Mouse (Mus musculus): ENCODE measurements around the gene Gdap1l1. TPM values are rescaled to one million over a fixed set of nuclear protein-coding genes. Genes with fewer than 3 reads are reported as not detected.
A peak's percentile ranks its signal among the peaks of the same experiment; 100 is the strongest.

Gdap1l1 gene
- 0.19 and 0.63 TPM in 2 replicates for polyA plus RNA-seq (2016; fragmentation: Nextera tagmentation; extraction: Ambion mirVana)

DNA sequence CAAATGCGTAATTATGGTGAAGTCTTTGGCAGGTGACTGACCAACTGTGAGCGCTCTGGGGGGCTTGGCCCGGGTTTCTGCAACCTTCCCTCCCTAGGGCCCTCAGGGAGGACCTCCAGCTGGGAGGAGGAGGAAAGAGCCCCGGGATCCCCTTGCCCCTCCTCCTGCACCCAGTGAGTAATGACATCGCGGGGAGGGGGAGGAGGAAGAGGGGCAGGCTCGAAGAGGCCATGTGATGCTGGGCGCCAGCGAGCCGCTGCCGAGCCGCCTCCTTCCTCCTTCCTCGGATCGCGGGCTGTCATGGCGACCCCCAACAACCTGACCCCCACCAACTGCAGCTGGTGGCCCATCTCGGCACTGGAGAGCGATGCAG is at the start of gene Gdap1l1:
Gene Gdap1l1, plus strand, starts transcription at position 231 of the 373 bp plus-strand sequence.
- under 1% methylated on average over 18 of the region's 18 CpGs for WGBS
- no peak for ATAC-seq (ENCODE audit: insufficient number of reproducible peaks, low FRiP score)
- peaks cover 43% of the 10 kb centered on the region for H3K27me3 ChIP-seq (replicated peaks)

DNA sequence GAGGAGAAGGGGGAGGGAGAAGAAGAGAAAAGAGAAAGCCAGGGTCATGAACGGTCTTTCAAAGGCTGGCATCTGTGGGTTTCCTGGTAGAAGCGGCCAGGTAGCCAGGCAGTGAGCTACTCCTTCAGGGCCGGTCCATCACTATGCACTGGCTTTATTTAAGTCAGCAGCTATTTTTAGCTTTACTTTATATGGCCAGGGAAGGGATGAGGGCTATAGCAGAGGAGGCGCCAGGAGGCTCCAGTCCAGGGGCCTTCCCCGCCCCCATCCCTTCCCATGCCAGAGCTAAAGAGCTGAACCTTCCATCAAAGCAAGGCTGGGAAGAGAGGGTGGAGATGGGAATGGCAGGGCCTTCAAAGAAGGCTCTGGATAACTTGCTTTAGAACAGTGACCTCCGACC is 45.8 kb upstream of the Gdap1l1 start:
- Histone ChIP-seq H3K27me3 (replicated peaks) (no peaks in the 10 kb centered on the region), H3K4me3 (peak overlapping the region; percentile 79), H3K27ac (ENCODE audit: poor library complexity, severe bottlenecking) (peak overlapping the region; percentile 97), H3K9ac (peak overlapping the region; percentile 71), H3K36me3 (peaks cover 27% of the 10 kb centered on the region), H3K4me2 (peak overlapping the region; percentile 71), H3K9me3 (replicated peaks) (no peaks in the 10 kb centered on the region), H3K4me1 (replicated peaks) (peaks cover 32% of the 10 kb centered on the region)
- WGBS: 26% methylated on average over 6 of the region's 6 CpGs
- ATAC-seq (ENCODE audit: insufficient number of reproducible peaks, low FRiP score): peak; percentile 67

More for the DNA sequence above, at the start of gene Gdap1l1:
- no peaks in the 10 kb centered on the region for H3K9me3 ChIP-seq (replicated peaks)
- peak within 1 kb of the TSS; percentile 34 for H3K4me3 ChIP-seq
- H3K4me2 ChIP-seq: peak within 1 kb of the TSS; percentile 65
- no peak within 1 kb of the TSS for H3K9ac ChIP-seq
- no peaks in the 10 kb centered on the region for H3K36me3 ChIP-seq
- peaks cover 7% of the 10 kb centered on the region for H3K4me1 ChIP-seq (replicated peaks)
- no peak within 1 kb of the TSS for H3K27ac ChIP-seq (ENCODE audit: poor library complexity, severe bottlenecking)

DNA sequence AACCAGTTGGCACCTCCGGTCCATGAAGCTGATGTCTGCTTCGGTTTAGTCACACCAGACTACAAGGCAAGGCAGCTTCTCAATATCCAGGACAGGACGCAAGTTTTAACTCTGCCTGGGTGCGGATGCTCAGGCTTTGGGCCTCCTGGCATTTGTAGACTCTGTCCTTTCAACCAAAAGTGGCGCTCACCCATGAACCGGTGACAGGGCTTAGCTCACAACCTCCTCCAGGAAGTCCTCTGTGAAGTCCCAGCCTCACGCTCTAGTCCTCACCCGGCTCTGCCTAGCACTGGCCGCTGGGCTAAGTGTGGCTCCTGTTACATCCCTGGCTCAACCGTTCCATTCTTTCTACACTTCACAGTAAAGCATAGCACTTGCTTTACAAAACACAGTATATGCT is 45.0 kb upstream of the Gdap1l1 start:
- Histone ChIP-seq H3K9ac (peak overlapping the region; percentile 97), H3K4me1 (replicated peaks) (peaks cover 27% of the 10 kb centered on the region), H3K9me3 (replicated peaks) (no peaks in the 10 kb centered on the region), H3K4me3 (peak overlapping the region; percentile 79), H3K36me3 (peaks cover 27% of the 10 kb centered on the region), H3K4me2 (peak overlapping the region; percentile 71), H3K27me3 (replicated peaks) (no peaks in the 10 kb centered on the region), H3K27ac (ENCODE audit: poor library complexity, severe bottlenecking) (peak overlapping the region; percentile 97)
- no peak for ATAC-seq (ENCODE audit: insufficient number of reproducible peaks, low FRiP score)
- WGBS: 59% methylated on average over 10 of the region's 10 CpGs

DNA sequence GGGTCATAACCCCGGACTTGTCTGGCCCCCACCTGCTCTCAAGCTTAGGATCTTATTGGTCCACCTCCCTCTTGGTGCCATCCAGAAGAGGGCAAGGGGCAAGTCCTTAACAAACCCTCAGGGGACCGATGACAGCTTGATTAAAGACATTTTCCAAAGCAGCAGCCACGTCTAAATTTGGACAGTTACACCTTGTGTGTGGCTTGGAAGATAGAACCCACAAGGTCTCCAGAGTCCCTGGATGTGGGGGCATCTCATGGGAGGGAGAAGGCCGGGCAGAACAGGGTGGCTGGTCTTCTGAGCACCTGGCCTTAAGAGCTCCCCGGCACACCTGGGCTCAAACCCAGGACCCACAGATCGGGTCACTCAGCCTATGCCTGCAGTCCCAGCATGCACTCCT is 44.3 kb upstream of the Gdap1l1 start:
- Histone ChIP-seq H3K27me3 (replicated peaks) (no peaks in the 10 kb centered on the region), H3K9ac (peak overlapping the region; percentile 97), H3K27ac (ENCODE audit: poor library complexity, severe bottlenecking) (peak overlapping the region; percentile 97), H3K9me3 (replicated peaks) (no peaks in the 10 kb centered on the region), H3K36me3 (peaks cover 20% of the 10 kb centered on the region), H3K4me2 (peak overlapping the region; percentile 71), H3K4me3 (peak overlapping the region; percentile 79), H3K4me1 (replicated peaks) (peaks cover 34% of the 10 kb centered on the region)
- ATAC-seq (ENCODE audit: insufficient number of reproducible peaks, low FRiP score): no peak
- WGBS: 40% methylated on average over 6 of the region's 6 CpGs

DNA sequence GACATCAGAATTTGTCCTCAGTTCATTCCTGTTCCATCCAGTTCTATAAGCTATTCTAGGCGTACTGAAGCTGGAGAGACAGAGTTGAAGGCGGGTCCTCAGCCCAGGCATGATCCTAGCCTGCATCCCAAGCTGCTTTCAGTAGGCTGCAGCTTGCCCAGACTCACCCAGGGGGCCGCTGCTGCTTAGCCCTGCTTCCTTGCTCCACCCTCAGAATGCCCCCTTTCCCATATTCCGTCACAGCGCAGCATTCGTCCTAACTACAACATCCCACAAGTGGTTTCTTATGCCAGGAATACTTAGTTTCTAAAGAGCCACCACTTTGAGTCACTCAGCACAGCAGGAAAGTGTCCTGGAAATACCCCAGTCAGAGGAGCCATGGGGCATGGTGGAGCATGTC is 43.3 kb upstream of the Gdap1l1 start:
- H3K4me2 ChIP-seq: peak overlapping the region; percentile 71
- H3K27me3 ChIP-seq (replicated peaks): no peaks in the 10 kb centered on the region
- no peak for ATAC-seq (ENCODE audit: insufficient number of reproducible peaks, low FRiP score)
- no peaks in the 10 kb centered on the region for H3K9me3 ChIP-seq (replicated peaks)
- peaks cover 44% of the 10 kb centered on the region for H3K4me1 ChIP-seq (replicated peaks)
- H3K27ac ChIP-seq (ENCODE audit: poor library complexity, severe bottlenecking): peak overlapping the region; percentile 97
- peaks cover 13% of the 10 kb centered on the region for H3K36me3 ChIP-seq
- peak overlapping the region; percentile 79 for H3K4me3 ChIP-seq
- H3K9ac ChIP-seq: peak overlapping the region; percentile 97
- WGBS: 51% methylated on average over 6 of the region's 6 CpGs

DNA sequence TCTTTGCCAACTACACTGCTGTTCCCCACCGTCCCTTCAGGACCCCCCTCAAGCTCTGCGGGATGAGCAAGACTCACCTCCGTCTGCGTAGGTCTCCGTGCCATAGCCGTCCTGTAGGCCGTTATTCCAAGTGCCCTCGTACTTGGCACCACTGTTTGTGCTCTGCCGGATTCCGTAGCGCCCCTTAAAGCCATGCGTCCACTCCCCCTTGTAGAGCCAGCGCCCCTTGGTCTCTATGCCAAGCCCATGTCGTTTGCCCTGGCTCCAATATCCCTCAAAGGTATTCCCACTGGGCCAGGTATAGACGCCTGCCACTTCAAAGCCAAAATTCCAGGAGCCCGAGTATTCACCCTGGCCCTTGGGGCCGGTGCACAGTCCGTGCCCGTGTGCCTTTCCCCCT is 41.2 kb upstream of the Gdap1l1 start:
- peak overlapping the region; percentile 97 for H3K9ac ChIP-seq
- H3K27me3 ChIP-seq (replicated peaks): no peaks in the 10 kb centered on the region
- H3K4me2 ChIP-seq: peak overlapping the region; percentile 71
- peaks cover 32% of the 10 kb centered on the region for H3K4me1 ChIP-seq (replicated peaks)
- peaks cover 4% of the 10 kb centered on the region; the same call in 1 of the 2 replicates for H3K36me3 ChIP-seq
- 41% methylated on average over 19 of the region's 19 CpGs for WGBS
- ATAC-seq (ENCODE audit: insufficient number of reproducible peaks, low FRiP score): no peak
- H3K27ac ChIP-seq (ENCODE audit: poor library complexity, severe bottlenecking): peak overlapping the region; percentile 97
- peak overlapping the region; percentile 79 for H3K4me3 ChIP-seq
- no peaks in the 10 kb centered on the region for H3K9me3 ChIP-seq (replicated peaks)

DNA sequence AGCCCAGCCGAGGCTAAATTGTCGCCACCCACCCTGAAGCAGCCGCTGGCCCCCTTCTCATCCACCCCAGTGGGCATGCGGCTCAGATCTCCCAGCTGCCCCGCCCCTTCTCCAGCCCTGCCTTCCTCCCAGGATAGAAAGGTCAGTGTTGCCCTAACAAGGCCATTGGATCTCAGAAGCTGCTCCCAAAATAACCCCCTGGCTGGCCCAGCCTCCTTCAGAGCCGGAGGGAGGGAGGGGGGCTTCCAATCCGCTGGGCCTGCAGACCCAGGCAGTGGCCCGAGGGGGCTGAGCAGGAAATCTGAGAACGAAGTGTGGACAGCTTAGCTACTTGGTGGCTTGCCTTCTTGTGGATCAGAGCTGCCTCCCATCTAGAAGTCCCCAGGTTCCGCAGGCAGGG is 40.4 kb upstream of the Gdap1l1 start, which contains the start of gene Jph2:
Gene Jph2, minus strand, starts transcription at position 89 of the 400 bp plus-strand sequence.
- H3K4me1 ChIP-seq (replicated peaks): peaks cover 24% of the 10 kb centered on the region
- H3K27me3 ChIP-seq (replicated peaks): no peaks in the 10 kb centered on the region
- H3K4me2 ChIP-seq: peak within 1 kb of the TSS; percentile 71
- H3K9me3 ChIP-seq (replicated peaks): no peaks in the 10 kb centered on the region
- H3K36me3 ChIP-seq: peaks cover 4% of the 10 kb centered on the region; the same call in 1 of the 2 replicates
- peak; percentile 83 for ATAC-seq (ENCODE audit: insufficient number of reproducible peaks, low FRiP score)
- peak within 1 kb of the TSS; percentile 79 for H3K4me3 ChIP-seq
- H3K9ac ChIP-seq: peak within 1 kb of the TSS; percentile 97
- WGBS: 3% methylated on average over 10 of the region's 10 CpGs
- H3K27ac ChIP-seq (ENCODE audit: poor library complexity, severe bottlenecking): peak within 1 kb of the TSS; percentile 97

DNA sequence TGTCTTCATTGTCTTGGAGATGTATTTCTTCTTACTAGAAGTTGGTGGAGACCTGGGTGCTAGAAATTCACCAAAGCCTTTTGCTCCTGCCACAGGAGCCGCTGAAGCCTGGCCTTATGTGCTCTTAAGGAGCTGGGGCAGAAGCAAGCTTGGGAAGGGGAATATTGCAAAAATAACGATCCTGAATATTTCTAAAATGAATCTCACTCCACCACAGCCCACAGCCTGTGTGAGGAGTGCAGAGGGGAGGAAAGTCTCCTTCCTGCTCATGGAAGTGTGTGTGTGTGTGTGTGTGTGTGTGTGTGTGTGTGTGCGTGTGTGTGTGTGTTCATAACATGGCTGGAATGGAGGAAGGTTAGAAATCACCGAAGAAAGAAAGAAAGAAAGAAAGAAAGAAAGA is 39.5 kb upstream of the Gdap1l1 start:
- WGBS: 49% methylated on average over 4 of the region's 4 CpGs
- no peak for ATAC-seq (ENCODE audit: insufficient number of reproducible peaks, low FRiP score)
- H3K27me3 ChIP-seq (replicated peaks): no peaks in the 10 kb centered on the region
- no peaks in the 10 kb centered on the region for H3K9me3 ChIP-seq (replicated peaks)
- peak overlapping the region; percentile 79 for H3K4me3 ChIP-seq
- H3K4me2 ChIP-seq: peak overlapping the region; percentile 71
- peaks cover 19% of the 10 kb centered on the region for H3K4me1 ChIP-seq (replicated peaks)
- peak overlapping the region; percentile 97 for H3K27ac ChIP-seq (ENCODE audit: poor library complexity, severe bottlenecking)
- H3K36me3 ChIP-seq: no peaks in the 10 kb centered on the region
- peak overlapping the region; percentile 97 for H3K9ac ChIP-seq

DNA sequence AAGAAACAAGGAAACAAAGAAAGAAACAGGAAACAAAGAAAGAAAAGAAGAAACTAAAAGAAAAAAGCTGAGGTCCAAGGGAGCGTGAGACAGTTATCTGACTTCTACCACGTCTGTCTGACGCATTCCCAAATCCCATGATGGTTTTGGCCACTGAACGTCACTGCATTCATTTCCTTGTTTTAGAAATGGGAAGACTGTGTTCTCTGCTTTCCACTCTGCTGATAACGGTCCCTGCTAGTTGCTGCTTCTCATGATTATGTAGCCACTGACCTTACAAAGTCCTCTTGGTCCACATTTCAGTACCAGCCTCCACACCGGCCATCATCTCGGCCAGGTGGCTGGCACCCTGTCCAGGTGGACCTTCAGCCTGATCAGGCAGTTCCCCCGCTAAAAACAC is 39.1 kb upstream of the Gdap1l1 start:
- Histone ChIP-seq H3K9me3 (replicated peaks) (no peaks in the 10 kb centered on the region), H3K4me2 (peak overlapping the region; percentile 16), H3K4me1 (replicated peaks) (peaks cover 19% of the 10 kb centered on the region), H3K36me3 (no peaks in the 10 kb centered on the region), H3K4me3 (no peak overlapping the region), H3K27me3 (replicated peaks) (no peaks in the 10 kb centered on the region), H3K9ac (no peak overlapping the region), H3K27ac (ENCODE audit: poor library complexity, severe bottlenecking) (peak overlapping the region; percentile 97)
- WGBS: 30% methylated on average over 8 of the region's 8 CpGs
- no peak for ATAC-seq (ENCODE audit: insufficient number of reproducible peaks, low FRiP score)

DNA sequence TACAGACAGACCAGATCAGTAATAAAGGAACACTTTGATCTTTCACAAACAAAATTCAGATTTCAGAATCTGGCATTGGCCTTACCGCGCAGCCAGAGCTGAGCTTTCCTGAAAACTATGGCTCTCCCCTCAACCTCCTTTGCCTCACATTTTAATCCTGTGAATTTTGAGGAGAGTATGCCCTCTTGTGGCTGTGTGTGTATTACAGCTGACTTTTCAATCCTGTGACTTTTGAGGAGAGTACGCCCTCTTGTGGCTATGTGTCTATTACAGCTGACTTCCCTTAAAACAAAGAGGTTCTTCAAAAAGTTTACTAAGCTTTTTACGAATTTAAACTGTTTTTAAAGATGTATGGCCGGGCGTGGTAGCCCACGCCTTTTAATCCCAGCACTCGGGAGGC is 37.1 kb upstream of the Gdap1l1 start:
- 9% methylated on average over 8 of the region's 8 CpGs for WGBS
- ATAC-seq (ENCODE audit: insufficient number of reproducible peaks, low FRiP score): no peak
- Histone ChIP-seq H3K4me3 (no peak overlapping the region), H3K27me3 (replicated peaks) (no peaks in the 10 kb centered on the region), H3K9ac (no peak overlapping the region), H3K4me1 (replicated peaks) (peaks cover 19% of the 10 kb centered on the region), H3K9me3 (replicated peaks) (no peaks in the 10 kb centered on the region), H3K27ac (ENCODE audit: poor library complexity, severe bottlenecking) (no peak overlapping the region), H3K4me2 (no peak overlapping the region), H3K36me3 (peaks cover 10% of the 10 kb centered on the region)

DNA sequence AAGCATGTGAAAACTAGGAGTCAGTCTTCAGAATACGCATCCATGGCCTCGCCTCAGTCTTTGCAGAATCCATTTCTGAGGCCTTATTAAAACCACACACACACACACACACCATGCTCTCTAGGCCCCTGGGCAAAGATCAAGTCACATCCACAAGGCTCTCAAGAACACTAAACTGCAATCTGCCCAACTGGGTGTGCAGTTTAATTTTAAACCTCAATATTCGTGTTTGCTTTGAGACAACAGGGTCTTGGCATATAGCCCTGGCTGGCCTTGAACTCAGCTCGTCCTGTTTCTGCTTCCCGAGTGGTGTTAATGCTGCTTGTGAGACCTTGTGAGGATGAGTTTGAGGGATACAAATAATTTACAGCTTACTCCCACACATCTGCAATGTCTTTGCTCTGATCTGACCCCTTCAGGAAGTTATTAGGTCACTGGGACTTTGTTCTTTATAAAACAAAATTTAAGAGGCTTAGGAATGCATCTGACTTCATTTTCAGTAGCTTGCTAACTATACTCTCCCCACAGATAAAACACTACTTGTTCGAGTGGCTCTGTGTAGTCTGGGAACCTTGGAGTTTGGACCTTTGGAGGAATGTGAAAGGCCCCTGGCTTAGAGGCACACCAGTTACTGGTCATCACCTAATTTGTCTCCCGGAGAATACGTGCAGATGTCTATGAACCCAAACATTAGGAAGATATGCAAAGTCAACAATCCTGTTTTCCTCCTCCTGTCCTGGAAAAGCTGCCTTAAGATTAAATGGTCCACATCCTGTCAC is 34.0 kb upstream of the Gdap1l1 start:
- H3K36me3 ChIP-seq: peaks cover 32% of the 10 kb centered on the region
- ATAC-seq (ENCODE audit: insufficient number of reproducible peaks, low FRiP score): no peak
- H3K9ac ChIP-seq: no peak overlapping the region
- no peak overlapping the region for H3K27ac ChIP-seq (ENCODE audit: poor library complexity, severe bottlenecking)
- no peaks in the 10 kb centered on the region for H3K9me3 ChIP-seq (replicated peaks)
- no peak overlapping the region for H3K4me3 ChIP-seq
- WGBS: 65% methylated on average over 8 of the region's 8 CpGs
- H3K4me1 ChIP-seq (replicated peaks): peaks cover 8% of the 10 kb centered on the region
- H3K4me2 ChIP-seq: no peak overlapping the region
- no peaks in the 10 kb centered on the region for H3K27me3 ChIP-seq (replicated peaks)

All from heart, embryonic 12.5 days (tissue).